Mouse (Mus musculus) neural tube, embryonic 11.5 days (tissue): ENCODE data around the gene Ppp1r14b. TPM values are rescaled to one million over a fixed set of nuclear protein-coding genes. Genes with fewer than 3 reads are reported as not detected.
A peak's percentile ranks its signal among the peaks of the same experiment; 100 is the strongest.

Experiments
- ATAC-seq: fragments of 200-750 bp; cut with Nextera tagmentation; 2 replicates; pipeline ENCODE4 v1.8.0; 2017; ENCODE audit warnings: moderate number of reproducible peaks, mild to moderate bottlenecking, moderate TSS enrichment, moderate library complexity; ENCODE audit not compliant: insufficient read depth, low FRiP score, low TSS enrichment
- DNase-seq: peaks from one replicate; pipeline ENCODE4 v3.0.0-alpha.2; 2015; ENCODE audit warnings: low spot score
- H3K27ac ChIP-seq: fragments of 300-500 bp; sonication (generic); 2 replicates; pipeline ENCODE4 v1.5.1; 2014; ENCODE audit warnings: low read depth, mild to moderate bottlenecking, low read length
- H3K27me3 ChIP-seq: fragments of 300-500 bp; sonication (generic); 2 replicates; pipeline ENCODE4 v1.6.1; 2014; ENCODE audit warnings: mild to moderate bottlenecking, low read length, mixed read lengths; ENCODE audit not compliant: control insufficient read depth, insufficient read depth
- H3K36me3 ChIP-seq: fragments of 300-500 bp; sonication (generic); 2 replicates; pipeline ENCODE4 v1.6.1; 2014; ENCODE audit warnings: mild to moderate bottlenecking, low read length, moderate library complexity, mixed read lengths; ENCODE audit not compliant: control insufficient read depth, insufficient read depth
- H3K4me1 ChIP-seq: fragments of 300-500 bp; sonication (generic); 2 replicates; pipeline ENCODE4 v1.6.1; 2014; ENCODE audit warnings: low read length, mixed read lengths; ENCODE audit not compliant: control insufficient read depth, insufficient read depth
- H3K4me2 ChIP-seq: fragments of 300-500 bp; sonication (generic); 2 replicates; pipeline ENCODE4 v1.6.1; 2014; ENCODE audit warnings: low read depth, mild to moderate bottlenecking, moderate library complexity
- H3K4me3 ChIP-seq: fragments of 300-500 bp; sonication (generic); 2 replicates; pipeline ENCODE4 v1.5.1; 2014; ENCODE audit warnings: low read depth, low read length
- H3K9ac ChIP-seq: fragments of 300-500 bp; sonication (generic); 2 replicates; pipeline ENCODE4 v1.6.1; 2014; ENCODE audit warnings: mild to moderate bottlenecking, low read length
- H3K9me3 ChIP-seq: fragments of 300-500 bp; sonication (generic); 2 replicates; pipeline ENCODE4 v1.6.1; 2016; ENCODE audit warnings: low read length; ENCODE audit not compliant: control insufficient read depth
- WGBS: fragments of 180-500 bp; shearing (Covaris S2); extraction: QIAGEN DNeasy Blood & Tissue Kit; methylation state at CpG from one replicate; pipeline ENCODE4 v1.1.7; 2014; 5-methylcytosine and 5-hydroxymethylcytosine counted together
- polyA plus RNA-seq: library from polyadenylated mRNA; unstranded; fragments of >200 nt; fragmentation: Nextera tagmentation; extraction: Ambion mirVana; gene quantifications from 2 replicates; pipeline ENCODE4 v1.2.1, GENCODE M21; 2014

Ppp1r14b gene
- polyA plus RNA-seq, 1 experiment from 2014 or later, result 290 TPM

- Histone ChIP-seq H3K9me3 (no peaks in the 10 kb centered on the region), H3K9ac (peak overlapping the region; percentile 53), H3K4me1 (peaks cover 22% of the 10 kb centered on the region), H3K4me3 (peak overlapping the region; percentile 46), H3K27me3 (no peaks in the 10 kb centered on the region), H3K27ac (peak overlapping the region; percentile 42; the same call in 1 of the 2 replicates), H3K4me2 (peak overlapping the region; percentile 71), H3K36me3 (no peaks in the 10 kb centered on the region)
- 58% methylated on average over 14 of the region's 14 CpGs for WGBS
- DNase-seq (no peak), ATAC-seq (no peak; the same call in 1 of the 2 replicates)
These were observed 18.4 kb downstream of the Ppp1r14b start for GRCm38 (mm10) chr19:6993011-6993770.

DNA sequence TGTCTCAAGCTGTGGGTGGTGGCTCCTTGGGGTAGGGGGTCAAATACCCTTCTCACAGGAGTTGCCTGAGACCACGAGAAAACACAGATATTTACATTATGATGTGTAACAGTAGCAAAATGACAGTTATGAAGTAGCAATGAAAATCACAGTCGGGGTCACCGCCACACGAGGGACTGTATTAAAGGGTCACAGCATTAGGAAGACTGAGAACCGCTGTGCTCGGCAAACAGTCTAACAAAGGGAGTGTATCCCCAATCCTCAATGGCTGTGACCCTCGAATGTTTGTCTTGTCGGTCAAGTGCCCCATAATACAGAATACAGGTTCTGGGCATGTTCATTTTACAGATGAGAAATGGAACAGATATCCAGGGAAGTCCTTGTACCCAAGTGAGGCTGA lies 19.2 kb downstream of the Ppp1r14b start:
- no peak for ATAC-seq
- Histone ChIP-seq H3K4me2 (no peak overlapping the region), H3K27ac (no peak overlapping the region), H3K9me3 (no peaks in the 10 kb centered on the region), H3K4me3 (no peak overlapping the region), H3K9ac (no peak overlapping the region), H3K27me3 (no peaks in the 10 kb centered on the region), H3K4me1 (peaks cover 22% of the 10 kb centered on the region), H3K36me3 (no peaks in the 10 kb centered on the region; the same call in 1 of the 2 replicates)
- no peak for DNase-seq
- WGBS, result 89% methylated on average over 8 of the region's 8 CpGs

DNA sequence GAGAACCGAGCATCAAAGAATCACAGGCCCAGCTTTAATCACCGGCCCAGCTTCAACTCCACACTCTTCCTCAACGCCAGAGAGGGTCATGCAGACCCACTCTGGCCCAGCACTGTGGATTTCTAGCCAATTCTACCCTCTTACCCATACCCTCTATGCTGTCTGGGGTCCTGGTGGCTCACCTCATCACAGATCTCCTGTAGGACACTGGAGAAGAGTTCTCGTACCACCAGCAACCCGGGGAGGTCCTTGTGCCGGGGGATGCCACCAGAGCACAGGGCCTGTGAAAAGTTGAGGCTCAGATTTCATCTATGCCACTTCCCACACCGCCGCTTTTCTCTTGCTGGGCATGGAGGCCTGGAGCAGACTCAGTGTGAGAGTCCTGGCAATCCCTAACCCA lies 19.7 kb downstream of the Ppp1r14b start:
- WGBS, result 85% methylated on average over 8 of the region's 8 CpGs
- Histone ChIP-seq H3K9me3 (no peaks in the 10 kb centered on the region), H3K4me2 (no peak overlapping the region), H3K27me3 (no peaks in the 10 kb centered on the region), H3K36me3 (peaks cover 4% of the 10 kb centered on the region; the same call in 1 of the 2 replicates), H3K27ac (no peak overlapping the region), H3K9ac (no peak overlapping the region), H3K4me1 (peaks cover 22% of the 10 kb centered on the region), H3K4me3 (no peak overlapping the region)
- DNase-seq, result no peak
- ATAC-seq, result no peak

GRCm38 (mm10) chr19:6995255-6995991 lies 20.7 kb downstream of the Ppp1r14b start:
- peak overlapping the region; percentile 76 for H3K4me2 ChIP-seq
- peaks cover 22% of the 10 kb centered on the region for H3K4me1 ChIP-seq
- H3K27me3 ChIP-seq, result no peaks in the 10 kb centered on the region
- H3K9ac ChIP-seq, result peak overlapping the region; percentile 53
- no peak overlapping the region for H3K27ac ChIP-seq
- no peaks in the 10 kb centered on the region for H3K9me3 ChIP-seq
- peak overlapping the region; percentile 41 for H3K4me3 ChIP-seq
- WGBS, result 47% methylated on average over 21 of the region's 21 CpGs
- peaks cover 4% of the 10 kb centered on the region; the same call in 1 of the 2 replicates for H3K36me3 ChIP-seq
- DNase-seq (no peak), ATAC-seq (no peak)

- Histone ChIP-seq H3K27me3 (no peaks in the 10 kb centered on the region), H3K4me2 (peak within 1 kb of the TSS; percentile 76), H3K9me3 (no peaks in the 10 kb centered on the region), H3K4me3 (peak within 1 kb of the TSS; percentile 41), H3K9ac (peak within 1 kb of the TSS; percentile 53), H3K27ac (no peak within 1 kb of the TSS), H3K36me3 (peaks cover 4% of the 10 kb centered on the region; the same call in 1 of the 2 replicates), H3K4me1 (peaks cover 22% of the 10 kb centered on the region)
- under 1% methylated on average over 24 of the region's 24 CpGs for WGBS
- DNase-seq (peak; percentile 88), ATAC-seq (peak; percentile 78; the same call in 1 of the 2 replicates)
These were observed 21.2 kb downstream of the Ppp1r14b start, which contains the start of the genes Nudt22 and Trpt1 for GRCm38 (mm10) chr19:6996006-6996405. Nudt22 (minus strand) TSS chr19:6996117. Trpt1 (plus strand) TSS chr19:6996131.

GRCm38 (mm10) chr19:6997721-6998290 lies 23.0 kb downstream of the Ppp1r14b start:
- Histone ChIP-seq H3K4me2 (no peak overlapping the region), H3K9me3 (no peaks in the 10 kb centered on the region), H3K4me1 (peaks cover 19% of the 10 kb centered on the region), H3K27me3 (no peaks in the 10 kb centered on the region), H3K27ac (no peak overlapping the region), H3K9ac (no peak overlapping the region), H3K4me3 (no peak overlapping the region), H3K36me3 (peaks cover 4% of the 10 kb centered on the region; the same call in 1 of the 2 replicates)
- DNase-seq (no peak), ATAC-seq (no peak)
- 80% methylated on average over 9 of the region's 9 CpGs for WGBS

DNA sequence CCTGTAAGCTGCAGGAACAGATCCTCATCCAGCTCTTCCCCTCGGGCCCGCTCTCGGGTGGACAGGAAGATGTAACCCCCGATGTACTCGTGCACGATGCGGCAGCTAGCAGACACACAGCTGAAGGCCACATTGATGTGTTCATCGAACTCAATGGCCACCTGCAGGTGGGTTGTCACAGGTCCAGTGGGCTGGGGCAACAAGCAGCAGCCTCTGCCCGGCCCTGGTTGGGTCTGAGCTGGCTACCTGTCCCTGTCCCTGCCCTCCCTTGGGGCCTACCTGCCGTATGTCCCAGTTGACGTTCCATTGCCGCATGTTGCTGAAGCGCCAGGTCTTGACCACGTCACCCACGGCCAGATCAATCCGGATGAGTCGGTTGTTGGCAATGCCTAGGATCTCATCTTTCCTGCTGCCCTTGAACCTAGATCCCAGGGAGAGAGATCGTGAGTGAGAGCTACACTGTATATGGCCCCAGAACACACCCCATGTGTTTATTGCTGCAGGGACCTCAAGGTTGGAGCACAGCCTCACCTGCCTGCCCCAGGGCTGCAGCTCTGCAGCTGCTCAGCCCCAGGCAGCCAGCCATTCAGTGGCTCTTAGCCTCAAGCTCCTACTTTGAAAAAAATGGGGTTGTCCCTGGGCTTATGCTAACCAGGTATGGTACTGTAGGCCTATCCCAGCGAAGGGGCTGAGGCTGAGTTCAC lies 24.7 kb downstream of the Ppp1r14b start:
- DNase-seq (no peak), ATAC-seq (no peak)
- no peak overlapping the region for H3K4me3 ChIP-seq
- H3K4me2 ChIP-seq, result no peak overlapping the region
- H3K27me3 ChIP-seq, result no peaks in the 10 kb centered on the region
- 94% methylated on average over 19 of the region's 19 CpGs for WGBS
- H3K9me3 ChIP-seq, result no peaks in the 10 kb centered on the region
- no peak overlapping the region for H3K9ac ChIP-seq
- H3K4me1 ChIP-seq, result peaks cover 16% of the 10 kb centered on the region
- no peak overlapping the region for H3K27ac ChIP-seq
- H3K36me3 ChIP-seq, result peaks cover 4% of the 10 kb centered on the region; the same call in 1 of the 2 replicates

- H3K4me2 ChIP-seq, result no peak overlapping the region
- H3K4me3 ChIP-seq, result no peak overlapping the region
- DNase-seq (no peak), ATAC-seq (no peak)
- no peaks in the 10 kb centered on the region for H3K9me3 ChIP-seq
- 86% methylated on average over 9 of the region's 9 CpGs for WGBS
- H3K36me3 ChIP-seq, result no peaks in the 10 kb centered on the region
- H3K4me1 ChIP-seq, result no peaks in the 10 kb centered on the region
- H3K27ac ChIP-seq, result no peak overlapping the region
- H3K9ac ChIP-seq, result no peak overlapping the region
- no peaks in the 10 kb centered on the region for H3K27me3 ChIP-seq
These were observed 32.3 kb downstream of the Ppp1r14b start for GRCm38 (mm10) chr19:7006892-7007593.
